Mouse (Mus musculus) heart, postnatal 0 days (tissue): ENCODE measurements around the gene Rabl3.

Experiments used
- CTCF ChIP-seq: IDR thresholded peaks from 2 replicates; pipeline ENCODE4 v1.5.1; 2016; ENCODE audit warnings: antibody characterized with exemption, control low read depth, low read depth
- EP300 ChIP-seq: IDR thresholded peaks from 2 replicates; pipeline ENCODE4 v1.6.1; 2016; ENCODE audit warnings: antibody characterized with exemption, low read depth

DNA sequence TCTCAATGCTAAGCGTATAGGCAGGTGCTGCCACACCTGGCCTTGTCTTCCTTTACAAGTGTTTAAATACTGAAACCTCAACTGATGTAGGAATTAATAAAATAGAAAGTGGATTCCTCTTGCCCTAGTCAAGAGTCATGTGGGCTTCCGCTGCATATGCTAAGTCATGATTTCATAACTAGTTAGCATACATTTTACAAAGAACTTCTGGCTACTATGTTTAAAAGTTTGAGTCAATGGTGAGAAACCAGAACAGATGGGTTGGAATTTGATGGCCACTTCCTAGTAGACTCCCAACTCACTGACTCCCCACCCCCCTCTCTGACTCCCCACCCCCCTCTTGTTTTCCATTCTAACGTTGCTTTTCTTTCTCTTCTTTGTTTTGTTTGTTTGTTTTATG is 59.6 kb downstream of the Rabl3 start:
- TF ChIP-seq EP300: no peak
- no peak for TF ChIP-seq CTCF
